Mouse (Mus musculus): ENCODE measurements at regions not wholly inside any gene's neighbourhood (a gene's known extent, or its start where the extent isn't known, plus 50 kb on each side); places are given as distances from the start of the nearest gene placed in this dataset.

- Histone ChIP-seq H3K27ac (ENCODE audit: insufficient read depth, low read length) (no peak overlapping the region), H3K4me1 (ENCODE audit: control insufficient read depth, insufficient read depth, low read length) (peaks cover 29% of the 10 kb centered on the region), H3K4me3 (ENCODE audit: insufficient read depth, low read length) (no peak overlapping the region)
- TF ChIP-seq POLR2A (IDR thresholded peaks at IDR 0.05; ENCODE audit: extremely low read depth, insufficient read depth, low read length) (no peak), CTCF (IDR thresholded peaks at IDR 0.05; ENCODE audit: extremely low read depth, insufficient read depth, low read length) (no peak)
Observed at GRCm38 (mm10) chr6:31095943-31096714, 137.3 kb upstream of the Klf14 start.

DNA sequence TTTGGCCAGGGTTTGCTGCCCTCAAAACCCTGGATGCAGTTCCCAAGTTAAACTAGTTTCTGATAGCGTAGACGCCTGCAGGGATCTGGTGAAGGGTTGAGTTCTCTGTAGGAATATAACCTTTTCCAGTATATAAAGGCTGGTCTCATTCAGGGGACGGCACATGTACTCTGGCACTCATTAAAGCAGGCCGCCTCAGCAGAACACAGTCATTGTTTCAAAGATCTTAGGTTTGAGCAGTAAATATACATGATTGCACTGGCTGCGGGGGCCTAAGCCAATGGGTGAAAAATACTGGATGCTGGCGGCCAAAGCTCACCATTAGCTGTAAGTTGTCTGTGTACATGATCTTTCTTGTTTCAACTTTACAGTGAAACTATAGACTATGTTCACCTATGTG, 137.9 kb upstream of the Klf14 start:
- Histone ChIP-seq H3K4me3 (ENCODE audit: insufficient read depth, low read length) (no peak overlapping the region), H3K27ac (ENCODE audit: insufficient read depth, low read length) (no peak overlapping the region), H3K4me1 (ENCODE audit: control insufficient read depth, insufficient read depth, low read length) (peaks cover 32% of the 10 kb centered on the region)
- no peak for TF ChIP-seq POLR2A (IDR thresholded peaks at IDR 0.05; ENCODE audit: extremely low read depth, insufficient read depth, low read length)
- TF ChIP-seq CTCF (IDR thresholded peaks at IDR 0.05; ENCODE audit: extremely low read depth, insufficient read depth, low read length): no peak

DNA sequence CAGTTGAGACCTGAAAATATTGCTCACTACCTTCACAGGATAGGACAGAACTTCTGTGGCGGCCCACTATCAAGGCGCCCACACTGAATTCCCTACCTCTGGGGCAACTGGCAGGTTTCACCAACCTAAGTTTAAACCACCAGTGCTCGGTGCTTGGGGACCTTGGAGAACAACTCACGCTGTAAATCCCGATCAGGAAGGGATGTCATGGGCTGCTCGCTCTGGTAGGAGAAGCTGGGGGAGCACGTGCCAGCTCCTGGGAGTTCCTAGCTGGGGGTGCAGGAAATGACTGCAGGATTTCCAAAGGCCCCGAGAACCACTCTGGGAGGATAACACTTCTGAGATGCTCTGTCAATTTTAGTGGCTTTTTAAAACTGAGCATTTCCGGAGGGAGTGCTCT, 138.4 kb upstream of the Klf14 start:
- Histone ChIP-seq H3K4me3 (ENCODE audit: insufficient read depth, low read length) (no peak overlapping the region), H3K27ac (ENCODE audit: insufficient read depth, low read length) (no peak overlapping the region), H3K4me1 (ENCODE audit: control insufficient read depth, insufficient read depth, low read length) (peaks cover 32% of the 10 kb centered on the region)
- TF ChIP-seq POLR2A (IDR thresholded peaks at IDR 0.05; ENCODE audit: extremely low read depth, insufficient read depth, low read length) (no peak), CTCF (IDR thresholded peaks at IDR 0.05; ENCODE audit: extremely low read depth, insufficient read depth, low read length) (no peak)

DNA sequence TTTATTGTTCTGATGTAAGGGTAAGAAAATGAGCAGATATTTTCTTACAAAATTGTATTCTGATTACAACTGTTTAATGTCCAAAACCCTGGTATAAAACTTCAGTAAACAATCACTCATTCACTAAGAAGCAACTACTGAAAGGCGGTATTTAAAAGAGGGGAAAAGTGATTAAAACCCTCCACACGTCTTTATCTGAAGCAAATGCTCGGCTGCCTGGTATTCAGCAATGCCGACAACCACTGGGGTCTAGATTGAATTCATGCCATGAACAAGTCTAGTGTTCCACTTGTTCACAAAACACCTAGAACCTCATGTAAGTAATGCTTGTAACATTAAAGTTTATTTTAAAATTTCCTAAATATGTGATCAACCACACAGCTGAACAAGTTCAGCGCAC, 139.2 kb upstream of the Klf14 start:
- Histone ChIP-seq H3K4me3 (ENCODE audit: insufficient read depth, low read length) (no peak overlapping the region), H3K27ac (ENCODE audit: insufficient read depth, low read length) (no peak overlapping the region), H3K4me1 (ENCODE audit: control insufficient read depth, insufficient read depth, low read length) (peaks cover 27% of the 10 kb centered on the region)
- TF ChIP-seq CTCF (IDR thresholded peaks at IDR 0.05; ENCODE audit: extremely low read depth, insufficient read depth, low read length): no peak
- TF ChIP-seq POLR2A (IDR thresholded peaks at IDR 0.05; ENCODE audit: extremely low read depth, insufficient read depth, low read length): no peak

GRCm38 (mm10) chr6:31100084-31100579, 141.3 kb upstream of the Klf14 start:
- Histone ChIP-seq H3K27ac (ENCODE audit: insufficient read depth, low read length) (no peak overlapping the region), H3K4me1 (ENCODE audit: control insufficient read depth, insufficient read depth, low read length) (peaks cover 24% of the 10 kb centered on the region), H3K4me3 (ENCODE audit: insufficient read depth, low read length) (no peak overlapping the region)
- no peak for TF ChIP-seq CTCF (IDR thresholded peaks at IDR 0.05; ENCODE audit: extremely low read depth, insufficient read depth, low read length)

DNA sequence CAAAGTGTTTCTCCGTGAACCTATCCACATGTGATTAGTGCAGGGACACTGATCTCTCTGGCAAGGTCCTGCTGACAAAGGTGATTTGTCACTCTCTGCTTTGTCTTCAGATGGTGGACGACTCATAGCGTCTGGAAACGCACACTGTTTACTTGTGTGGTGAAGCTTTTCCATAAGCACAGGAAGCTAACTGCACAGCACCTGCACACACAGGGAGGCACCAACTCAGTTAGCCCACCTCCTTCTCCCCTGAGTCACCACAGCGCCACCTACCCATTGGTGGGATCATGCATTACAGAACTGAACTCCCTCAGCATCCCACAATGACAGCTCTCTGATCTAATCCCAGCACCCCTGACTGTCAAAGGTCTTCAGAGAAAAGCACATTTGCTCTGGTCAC, 141.9 kb upstream of the Klf14 start:
- peak; percentile 43 for TF ChIP-seq CTCF (IDR thresholded peaks at IDR 0.05; ENCODE audit: extremely low read depth, insufficient read depth, low read length)
- TF ChIP-seq POLR2A (IDR thresholded peaks at IDR 0.05; ENCODE audit: extremely low read depth, insufficient read depth, low read length): no peak
- no peak overlapping the region for H3K27ac ChIP-seq (ENCODE audit: insufficient read depth, low read length)

GRCm38 (mm10) chr6:31106144-31106836, 147.4 kb upstream of the Klf14 start:
- H3K4me1 ChIP-seq (ENCODE audit: control insufficient read depth, insufficient read depth, low read length): peaks cover 27% of the 10 kb centered on the region
- TF ChIP-seq CTCF (IDR thresholded peaks at IDR 0.05; ENCODE audit: extremely low read depth, insufficient read depth, low read length) (no peak), POLR2A (IDR thresholded peaks at IDR 0.05; ENCODE audit: extremely low read depth, insufficient read depth, low read length) (no peak)
- no peak overlapping the region; the same call in 1 of the 2 replicates for H3K27ac ChIP-seq (ENCODE audit: insufficient read depth, low read length)
- H3K4me3 ChIP-seq (ENCODE audit: insufficient read depth, low read length): no peak overlapping the region

More for the DNA sequence above, 141.9 kb upstream of the Klf14 start:
- peaks cover 25% of the 10 kb centered on the region for H3K4me1 ChIP-seq (ENCODE audit: control insufficient read depth, insufficient read depth, low read length)
- no peak overlapping the region for H3K4me3 ChIP-seq (ENCODE audit: insufficient read depth, low read length)

DNA sequence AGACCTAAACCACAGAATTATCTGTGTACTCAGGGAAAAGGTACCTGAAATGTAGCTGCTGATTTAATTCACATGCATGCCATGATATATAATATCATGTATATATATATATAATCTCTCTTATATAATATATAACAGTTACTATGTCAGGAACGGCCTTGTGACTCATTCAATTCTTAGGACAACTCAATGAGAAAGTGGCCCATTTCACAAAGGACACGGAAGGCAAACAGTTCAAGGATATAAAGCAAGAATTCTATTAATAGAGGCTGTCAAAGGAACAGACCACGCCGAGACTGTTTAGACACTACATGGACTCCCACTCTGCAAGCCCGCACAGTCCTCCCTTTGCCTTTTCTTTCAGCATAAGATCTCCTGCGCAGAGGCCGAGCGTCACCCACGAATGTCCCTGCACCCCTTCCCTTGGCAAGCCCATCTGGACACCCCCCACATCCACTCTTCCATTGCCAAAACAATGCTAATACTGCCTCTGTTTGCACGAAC, 148.0 kb upstream of the Klf14 start:
- Histone ChIP-seq H3K27ac (ENCODE audit: insufficient read depth, low read length) (peak overlapping the region; percentile 2), H3K4me3 (ENCODE audit: insufficient read depth, low read length) (no peak overlapping the region)
- TF ChIP-seq POLR2A (IDR thresholded peaks at IDR 0.05; ENCODE audit: extremely low read depth, insufficient read depth, low read length) (no peak), CTCF (IDR thresholded peaks at IDR 0.05; ENCODE audit: extremely low read depth, insufficient read depth, low read length) (no peak)

GRCm38 (mm10) chr6:31107360-31107759, 148.5 kb upstream of the Klf14 start:
- Histone ChIP-seq H3K4me1 (ENCODE audit: control insufficient read depth, insufficient read depth, low read length) (peaks cover 29% of the 10 kb centered on the region), H3K27ac (ENCODE audit: insufficient read depth, low read length) (peak overlapping the region; percentile 2)
- TF ChIP-seq CTCF (IDR thresholded peaks at IDR 0.05; ENCODE audit: extremely low read depth, insufficient read depth, low read length): no peak
- no peak for TF ChIP-seq POLR2A (IDR thresholded peaks at IDR 0.05; ENCODE audit: extremely low read depth, insufficient read depth, low read length)

More for the DNA sequence above, 148.0 kb upstream of the Klf14 start:
- H3K4me1 ChIP-seq (ENCODE audit: control insufficient read depth, insufficient read depth, low read length): peaks cover 27% of the 10 kb centered on the region

More at GRCm38 (mm10) chr6:31107360-31107759, 148.5 kb upstream of the Klf14 start:
- H3K4me3 ChIP-seq (ENCODE audit: insufficient read depth, low read length): no peak overlapping the region

Measured in cortical plate, adult 2 months (tissue).